Mouse (Mus musculus): ENCODE data around the gene Cdh4. TPM values are rescaled to one million over a fixed set of nuclear protein-coding genes. Genes with fewer than 3 reads are reported as not detected.

The Cdh4 gene
- polyA plus RNA-seq, 1 experiment from 2014 or later, result 4.6 TPM

DNA sequence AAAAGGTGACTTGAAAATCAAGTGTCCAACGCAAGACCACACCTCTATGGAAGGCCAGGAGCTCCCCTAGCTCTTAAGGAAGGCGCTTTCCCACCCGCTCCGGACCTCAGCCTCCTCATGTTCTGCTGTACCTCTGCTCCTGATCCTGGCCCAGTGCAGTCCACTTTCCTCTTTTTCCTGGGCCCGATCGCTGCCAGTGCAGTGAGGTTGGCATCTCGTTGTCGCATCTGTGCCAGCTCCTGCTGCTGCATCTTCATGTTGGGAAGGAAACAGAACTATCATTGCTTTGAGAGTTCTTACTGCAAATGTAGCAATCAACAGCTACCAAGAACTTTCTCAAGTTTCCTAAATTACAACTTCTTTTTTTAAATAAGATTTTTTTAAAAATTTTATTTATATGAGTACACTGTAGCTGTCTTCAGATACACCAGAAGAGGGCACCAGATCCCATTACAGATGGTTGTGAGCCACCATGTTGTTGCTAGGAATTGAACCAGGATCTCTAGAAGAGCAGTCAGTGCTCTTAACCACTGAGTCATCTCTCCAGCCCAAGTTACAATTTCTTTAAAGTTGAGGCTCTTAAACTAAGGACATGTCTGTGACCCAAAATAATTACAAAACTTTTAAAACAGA lies 478.9 kb downstream of the Cdh4 start:
- Histone ChIP-seq H3K4me1 (no peaks in the 10 kb centered on the region), H3K27ac (no peak overlapping the region), H3K4me3 (no peak overlapping the region), H3K9ac (no peak overlapping the region), H3K36me3 (peaks cover 90% of the 10 kb centered on the region), H3K27me3 (no peaks in the 10 kb centered on the region), H3K9me3 (no peaks in the 10 kb centered on the region; the same call in 1 of the 2 replicates), H3K4me2 (no peak overlapping the region)
- WGBS, result 95% methylated on average over 8 of the region's 8 CpGs
- no peak for ATAC-seq (ENCODE audit: insufficient number of reproducible peaks, insufficient read depth, low FRiP score, low TSS enrichment, low read depth)

DNA sequence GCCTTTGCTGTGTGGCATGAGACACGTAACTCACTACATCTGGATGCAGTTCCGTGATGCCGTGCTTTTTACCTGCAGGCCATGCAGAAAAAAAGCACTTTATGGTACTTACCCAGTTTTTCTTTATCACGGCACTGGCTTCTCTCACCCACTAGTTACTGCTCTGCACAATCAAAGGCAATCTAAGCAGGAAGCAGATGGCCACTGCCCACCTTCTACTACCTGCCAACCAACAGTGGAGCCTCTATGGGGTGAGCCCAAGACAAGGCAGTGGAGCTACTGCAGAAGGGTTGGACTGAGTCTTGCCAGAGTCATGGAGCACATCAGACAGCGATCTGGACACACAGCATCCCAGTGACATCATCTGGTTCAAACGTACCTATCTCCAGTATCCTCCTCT lies 481.8 kb downstream of the Cdh4 start:
- Histone ChIP-seq H3K27ac (no peak overlapping the region), H3K9me3 (no peaks in the 10 kb centered on the region; the same call in 1 of the 2 replicates), H3K4me1 (no peaks in the 10 kb centered on the region), H3K36me3 (peaks cover 81% of the 10 kb centered on the region), H3K4me3 (no peak overlapping the region), H3K27me3 (no peaks in the 10 kb centered on the region), H3K9ac (no peak overlapping the region), H3K4me2 (no peak overlapping the region)
- ATAC-seq (ENCODE audit: insufficient number of reproducible peaks, insufficient read depth, low FRiP score, low TSS enrichment, low read depth), result no peak
- 84% methylated on average over 6 of the region's 6 CpGs for WGBS

DNA sequence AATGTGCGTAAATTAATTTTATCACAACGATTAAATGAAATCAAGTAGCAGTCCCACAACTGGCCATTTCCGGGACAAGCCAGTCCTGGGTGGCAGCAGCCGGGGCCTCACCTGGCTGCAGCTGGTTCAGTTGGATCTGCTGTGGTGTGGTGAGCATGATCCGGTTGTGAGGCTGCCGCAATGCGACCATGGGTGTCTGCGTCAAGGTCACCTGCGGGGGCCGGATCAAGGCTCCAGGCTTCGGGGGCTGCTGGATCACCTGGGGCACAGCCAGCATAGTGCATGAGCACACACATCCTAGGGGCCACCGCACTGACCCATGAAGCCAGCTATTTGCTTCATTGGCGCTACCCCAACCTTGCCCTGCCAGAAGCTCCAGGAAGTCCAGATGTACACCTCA lies 486.9 kb downstream of the Cdh4 start:
- ATAC-seq (ENCODE audit: insufficient number of reproducible peaks, insufficient read depth, low FRiP score, low TSS enrichment, low read depth), result no peak
- Histone ChIP-seq H3K27ac (no peak overlapping the region), H3K36me3 (peaks cover 80% of the 10 kb centered on the region), H3K27me3 (no peaks in the 10 kb centered on the region), H3K9ac (no peak overlapping the region), H3K9me3 (no peaks in the 10 kb centered on the region), H3K4me2 (no peak overlapping the region), H3K4me3 (no peak overlapping the region), H3K4me1 (no peaks in the 10 kb centered on the region)
- 94% methylated on average over 13 of the region's 13 CpGs for whole genome bisulfite sequencing

DNA sequence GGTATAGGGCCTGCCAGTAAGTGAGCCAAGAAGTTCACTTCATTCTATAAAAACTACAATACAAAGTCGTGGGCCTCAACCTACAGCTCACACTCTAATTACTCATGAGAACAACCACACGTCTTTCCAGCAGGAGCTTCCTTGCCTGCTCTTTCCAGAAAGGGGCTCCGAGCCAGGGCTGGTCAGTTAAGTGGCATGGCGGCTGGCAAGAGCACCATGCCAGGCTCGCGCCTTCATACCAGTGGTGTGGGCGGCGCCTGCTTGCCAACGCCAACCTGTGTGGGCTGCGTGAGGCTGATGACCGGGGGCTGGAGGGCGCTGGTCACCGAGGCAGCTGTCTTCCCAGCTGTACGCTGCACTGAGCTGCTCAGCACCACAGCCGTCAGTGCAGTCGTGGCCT lies 489.5 kb downstream of the Cdh4 start:
- H3K36me3 ChIP-seq, result peaks cover 72% of the 10 kb centered on the region
- no peaks in the 10 kb centered on the region for H3K27me3 ChIP-seq
- no peak overlapping the region for H3K4me2 ChIP-seq
- H3K9me3 ChIP-seq, result no peaks in the 10 kb centered on the region
- H3K4me3 ChIP-seq, result no peak overlapping the region
- no peak for ATAC-seq (ENCODE audit: insufficient number of reproducible peaks, insufficient read depth, low FRiP score, low TSS enrichment, low read depth)
- 93% methylated on average over 16 of the region's 16 CpGs for WGBS
- no peaks in the 10 kb centered on the region for H3K4me1 ChIP-seq
- no peak overlapping the region for H3K27ac ChIP-seq
- H3K9ac ChIP-seq, result no peak overlapping the region

DNA sequence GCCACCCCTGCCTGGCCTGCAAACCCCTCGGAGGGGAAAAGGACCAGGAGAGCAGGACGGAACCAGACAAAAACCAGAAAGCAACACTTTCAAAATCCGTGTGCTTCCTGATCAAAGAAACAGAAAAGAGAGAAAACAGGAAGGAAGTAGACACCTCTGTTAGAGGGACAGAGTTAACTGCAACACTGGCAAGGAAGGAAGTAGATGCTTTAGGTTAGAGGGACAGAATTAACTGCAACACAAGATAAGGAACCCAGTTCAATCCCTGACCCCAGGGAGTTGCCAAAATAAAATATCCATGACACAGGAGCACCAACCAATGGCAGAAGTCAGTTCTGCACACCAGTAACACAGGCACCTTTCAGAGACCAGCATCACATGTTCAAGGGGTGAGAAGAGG lies 491.9 kb downstream of the Cdh4 start:
- Histone ChIP-seq H3K9me3 (no peaks in the 10 kb centered on the region), H3K4me1 (0 out of 2 replicates have a peak, but pooled peaks cover 2% of the 10 kb centered on the region), H3K9ac (no peak overlapping the region), H3K4me3 (no peak overlapping the region), H3K27me3 (no peaks in the 10 kb centered on the region), H3K4me2 (no peak overlapping the region), H3K36me3 (peaks cover 59% of the 10 kb centered on the region), H3K27ac (no peak overlapping the region)
- no peak for ATAC-seq (ENCODE audit: insufficient number of reproducible peaks, insufficient read depth, low FRiP score, low TSS enrichment, low read depth)
- 66% methylated on average over 3 of the region's 3 CpGs for WGBS

DNA sequence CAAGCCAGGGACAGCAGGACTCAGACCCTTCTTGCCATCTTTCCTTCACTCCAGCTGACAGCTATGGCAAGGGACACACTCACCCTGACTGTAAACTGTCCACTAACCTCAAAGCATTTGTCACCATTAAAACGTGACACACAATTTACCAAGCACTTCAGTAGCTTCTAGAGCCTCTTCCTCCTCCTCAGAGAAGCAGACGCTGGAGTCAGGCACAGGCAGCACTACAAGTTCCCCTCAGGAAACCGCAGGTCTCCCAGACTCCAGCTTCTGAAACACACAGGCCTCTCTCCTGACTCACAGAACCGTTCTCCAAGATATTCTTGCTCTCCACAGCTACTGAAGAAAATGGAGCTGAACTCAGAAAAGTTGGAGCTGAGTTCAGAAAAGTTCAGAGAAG lies 494.9 kb downstream of the Cdh4 start:
- 76% methylated on average over 4 of the region's 4 CpGs for WGBS
- no peak overlapping the region for H3K9ac ChIP-seq
- no peak overlapping the region for H3K4me3 ChIP-seq
- H3K4me1 ChIP-seq, result 0 out of 2 replicates have a peak, but pooled peaks cover 4% of the 10 kb centered on the region
- no peaks in the 10 kb centered on the region for H3K9me3 ChIP-seq
- H3K27ac ChIP-seq, result no peak overlapping the region
- no peaks in the 10 kb centered on the region for H3K27me3 ChIP-seq
- H3K4me2 ChIP-seq, result no peak overlapping the region
- H3K36me3 ChIP-seq, result peaks cover 31% of the 10 kb centered on the region
- ATAC-seq (ENCODE audit: insufficient number of reproducible peaks, insufficient read depth, low FRiP score, low TSS enrichment, low read depth), result no peak

DNA sequence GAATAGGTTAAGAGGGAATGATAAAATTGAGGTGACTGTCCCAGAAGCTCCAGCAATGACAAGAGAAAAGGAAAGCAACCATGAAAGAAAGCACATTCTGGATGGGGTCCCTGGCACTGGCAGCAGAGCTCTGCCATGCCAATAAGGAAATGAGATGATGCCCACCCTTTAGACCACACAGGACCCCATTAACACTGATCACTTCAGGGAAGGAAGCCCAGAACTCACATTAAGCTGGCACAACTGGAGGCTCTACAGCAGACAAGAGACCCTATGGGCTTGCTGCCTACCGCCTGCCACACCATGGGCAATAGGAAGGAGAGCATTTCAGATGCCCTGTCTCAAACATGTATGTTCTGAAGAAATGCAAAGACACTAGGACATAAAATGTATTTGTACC lies 499.5 kb downstream of the Cdh4 start:
- no peak for ATAC-seq (ENCODE audit: insufficient number of reproducible peaks, insufficient read depth, low FRiP score, low TSS enrichment, low read depth)
- Histone ChIP-seq H3K27me3 (no peaks in the 10 kb centered on the region), H3K4me2 (no peak overlapping the region), H3K4me3 (no peak overlapping the region), H3K27ac (no peak overlapping the region), H3K9me3 (no peaks in the 10 kb centered on the region), H3K9ac (no peak overlapping the region), H3K4me1 (peaks cover 18% of the 10 kb centered on the region; the same call in 1 of the 2 replicates), H3K36me3 (no peaks in the 10 kb centered on the region)
- 97% methylated on average over 1 of the region's 1 CpGs for WGBS

DNA sequence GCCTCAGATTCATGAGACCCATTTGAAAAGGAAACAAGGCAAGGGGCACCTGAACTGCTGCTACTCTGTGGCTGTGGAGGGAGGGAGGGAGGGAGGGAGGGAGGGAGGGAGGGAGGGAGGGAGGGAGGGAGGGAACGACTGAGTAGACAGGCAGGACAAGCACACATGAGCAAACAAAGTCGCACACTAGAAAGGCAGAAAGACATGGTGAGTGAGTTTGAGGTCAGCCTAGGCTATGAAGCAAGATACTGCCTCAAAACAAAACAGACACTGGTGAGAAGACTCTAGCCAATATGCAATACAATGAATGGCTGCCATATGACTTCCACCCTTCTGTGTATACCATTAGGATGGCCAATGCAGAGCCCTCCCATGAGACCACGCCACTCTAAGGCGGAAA lies 502.8 kb downstream of the Cdh4 start:
- Histone ChIP-seq H3K27me3 (no peaks in the 10 kb centered on the region), H3K27ac (no peak overlapping the region), H3K9ac (no peak overlapping the region), H3K4me2 (no peak overlapping the region), H3K36me3 (no peaks in the 10 kb centered on the region), H3K9me3 (no peaks in the 10 kb centered on the region), H3K4me3 (no peak overlapping the region), H3K4me1 (peaks cover 19% of the 10 kb centered on the region; the same call in 1 of the 2 replicates)
- no peak for ATAC-seq (ENCODE audit: insufficient number of reproducible peaks, insufficient read depth, low FRiP score, low TSS enrichment, low read depth)
- 42% methylated on average over 4 of the region's 4 CpGs for WGBS

DNA sequence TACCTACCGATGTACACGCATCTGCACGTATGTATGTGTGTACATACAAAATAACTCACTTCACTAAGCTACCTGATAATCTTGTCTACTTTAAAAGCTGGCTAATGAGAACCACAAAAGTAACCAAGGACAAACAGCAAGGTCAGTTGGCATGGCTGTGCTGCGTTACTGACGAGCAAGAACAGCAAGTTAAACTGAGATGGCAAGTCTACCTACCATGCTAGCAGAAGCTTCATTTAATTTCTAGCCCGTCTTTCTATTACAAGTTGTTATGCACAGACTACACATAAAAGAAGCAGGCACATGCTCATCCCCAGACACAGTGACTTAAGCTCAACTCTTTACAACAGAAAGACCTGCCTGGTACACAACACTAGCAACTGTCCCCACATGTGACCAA lies 504.3 kb downstream of the Cdh4 start:
- Histone ChIP-seq H3K27ac (no peak overlapping the region), H3K9ac (no peak overlapping the region), H3K36me3 (no peaks in the 10 kb centered on the region), H3K4me2 (no peak overlapping the region), H3K9me3 (no peaks in the 10 kb centered on the region), H3K4me3 (no peak overlapping the region), H3K4me1 (peaks cover 19% of the 10 kb centered on the region; the same call in 1 of the 2 replicates), H3K27me3 (no peaks in the 10 kb centered on the region)
- WGBS, result 87% methylated on average over 6 of the region's 6 CpGs
- no peak for ATAC-seq (ENCODE audit: insufficient number of reproducible peaks, insufficient read depth, low FRiP score, low TSS enrichment, low read depth)

DNA sequence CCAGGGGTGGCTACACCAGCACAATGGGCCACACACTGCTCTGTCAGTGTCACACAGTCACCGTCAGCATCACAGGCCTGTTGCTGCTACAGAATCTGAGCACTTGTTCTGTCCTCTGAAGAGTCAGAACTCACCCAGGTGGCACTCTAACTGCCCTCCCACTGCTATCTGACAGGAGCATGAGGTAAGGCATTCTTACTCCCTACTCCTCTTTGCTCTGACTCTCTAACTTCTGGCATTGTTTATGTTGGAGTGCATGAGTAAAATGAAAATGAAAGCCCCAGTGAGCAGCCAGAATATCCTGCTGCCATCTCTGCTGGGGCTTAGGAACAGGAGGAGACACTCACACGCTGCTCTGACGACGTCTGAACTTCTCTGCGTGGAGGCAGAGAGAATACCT lies 505.4 kb downstream of the Cdh4 start:
- Histone ChIP-seq H3K9ac (no peak overlapping the region), H3K27ac (no peak overlapping the region), H3K9me3 (no peaks in the 10 kb centered on the region), H3K4me1 (peaks cover 24% of the 10 kb centered on the region; the same call in 1 of the 2 replicates), H3K36me3 (no peaks in the 10 kb centered on the region), H3K27me3 (no peaks in the 10 kb centered on the region), H3K4me2 (no peak overlapping the region), H3K4me3 (no peak overlapping the region)
- ATAC-seq (ENCODE audit: insufficient number of reproducible peaks, insufficient read depth, low FRiP score, low TSS enrichment, low read depth), result no peak
- WGBS, result 67% methylated on average over 5 of the region's 5 CpGs

DNA sequence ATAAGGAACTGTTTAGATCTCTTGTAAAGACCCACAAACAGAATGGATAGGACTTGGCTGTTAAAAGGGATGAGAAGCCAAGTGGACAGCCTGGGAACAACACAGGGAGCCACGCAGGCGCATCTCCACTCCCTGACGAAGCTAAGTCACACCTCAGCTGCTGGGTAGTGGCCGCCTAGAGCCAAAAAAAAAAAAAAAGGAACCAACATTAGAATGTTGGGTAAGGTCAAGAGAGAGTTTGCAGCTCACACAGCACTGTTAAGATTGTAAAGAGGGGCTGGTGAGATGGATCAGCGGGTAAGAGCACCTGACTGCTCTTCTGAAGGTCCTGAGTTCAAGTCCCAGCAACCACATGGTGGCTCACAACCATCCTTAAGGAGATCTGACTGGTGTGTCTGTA lies 506.6 kb downstream of the Cdh4 start:
- no peak overlapping the region for H3K4me3 ChIP-seq
- no peak overlapping the region for H3K4me2 ChIP-seq
- 85% methylated on average over 5 of the region's 5 CpGs for WGBS
- H3K27me3 ChIP-seq, result no peaks in the 10 kb centered on the region
- no peak for ATAC-seq (ENCODE audit: insufficient number of reproducible peaks, insufficient read depth, low FRiP score, low TSS enrichment, low read depth)
- no peaks in the 10 kb centered on the region for H3K36me3 ChIP-seq
- H3K27ac ChIP-seq, result no peak overlapping the region
- H3K4me1 ChIP-seq, result peaks cover 21% of the 10 kb centered on the region; the same call in 1 of the 2 replicates
- no peaks in the 10 kb centered on the region for H3K9me3 ChIP-seq
- H3K9ac ChIP-seq, result no peak overlapping the region

Measured in embryonic facial prominence, embryonic 13.5 days (tissue).